In the genomic region with DNA sequence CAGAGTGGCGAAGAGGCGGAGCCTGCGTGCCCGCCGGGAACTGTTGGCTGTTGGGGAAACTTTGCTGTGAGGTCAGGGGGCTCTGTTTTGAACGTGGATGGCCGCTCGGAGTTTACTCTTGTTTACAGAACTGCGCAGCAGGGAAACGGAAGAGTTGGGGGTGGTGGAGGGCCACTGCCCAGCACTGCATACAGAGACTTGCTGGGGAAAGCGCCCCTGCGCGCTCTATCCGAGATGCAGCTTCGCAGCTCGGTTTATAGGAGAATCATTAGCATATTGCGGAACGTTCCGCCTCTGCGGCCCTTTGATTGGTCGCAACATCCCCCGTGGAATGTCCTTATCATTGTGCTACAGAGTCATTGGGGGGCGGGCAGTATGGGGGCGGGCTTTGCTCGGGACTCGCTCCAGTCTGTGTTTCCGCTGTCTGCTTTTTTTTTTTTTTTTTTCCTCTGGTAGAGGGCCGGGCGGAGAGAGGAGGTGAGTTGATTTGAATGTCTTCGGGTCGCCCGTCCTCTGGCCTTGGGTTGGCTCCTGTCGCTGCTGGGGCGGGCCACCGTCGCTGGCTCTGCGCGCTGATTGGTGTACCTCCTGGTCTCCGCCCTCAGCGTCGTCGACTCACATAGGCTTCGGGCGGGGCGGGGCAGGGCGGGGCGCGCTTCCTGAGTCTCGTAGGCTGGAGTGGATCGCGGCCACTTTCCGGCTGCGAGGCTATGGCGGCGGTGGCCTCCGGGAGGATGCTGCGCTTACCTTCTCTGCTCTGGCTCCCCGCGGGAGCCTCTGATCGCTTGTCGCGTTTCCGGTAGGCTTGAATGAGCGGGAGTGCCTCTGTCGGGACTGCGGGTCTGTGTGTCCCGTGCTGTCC, we compare ENCODE assay signal across 8 mouse cellular contexts. TPM values are rescaled to one million over a fixed set of nuclear protein-coding genes. Genes with fewer than 3 reads are reported as not detected.
DNase-seq lines count a peak whose midpoint lies in the region; ATAC-seq lines count a peak whose summit lies in the region.

No protein-coding gene starts in this region.

- H3K4me1 ChIP-seq in brown adipose tissue, adult 24 weeks (ENCODE audit: control insufficient read depth, insufficient read depth, insufficient read length, low read length) = no peaks in the 10 kb centered on the region
- peaks cover 29% of the 10 kb centered on the region for H3K4me1 ChIP-seq in heart, embryonic 13.5 days
- H3K4me1 ChIP-seq in liver, embryonic 12.5 days = peaks cover 38% of the 10 kb centered on the region
- peaks cover 21% of the 10 kb centered on the region for H3K4me1 ChIP-seq in stomach, embryonic 15.5 days

- WGBS in heart, embryonic 13.5 days = under 1% methylated on average over 67 of the region's 67 CpGs
- WGBS in liver, embryonic 12.5 days (ENCODE audit: insufficient replicate concordance) = under 1% methylated on average over 67 of the region's 67 CpGs
- WGBS in stomach, embryonic 15.5 days = 0% methylated on average over 67 of the region's 67 CpGs

- H3K4me2 ChIP-seq in heart, embryonic 13.5 days = peak overlapping the region; percentile 81
- H3K4me2 ChIP-seq in liver, embryonic 12.5 days = peak overlapping the region; percentile 98
- H3K4me2 ChIP-seq in stomach, embryonic 15.5 days = peak overlapping the region; percentile 85

- H3K27ac ChIP-seq in brown adipose tissue, adult 24 weeks (replicated peaks; ENCODE audit: low read depth, low read length) = peak overlapping the region; percentile 83
- H3K27ac ChIP-seq in heart, embryonic 13.5 days (replicated peaks) = peak overlapping the region; percentile 99
- peak overlapping the region; percentile 99 for H3K27ac ChIP-seq in liver, embryonic 12.5 days
- H3K27ac ChIP-seq in stomach, embryonic 15.5 days = peak overlapping the region; percentile 100

- H3K36me3 ChIP-seq in heart, embryonic 13.5 days = peaks cover 17% of the 10 kb centered on the region
- H3K36me3 ChIP-seq in liver, embryonic 12.5 days = peaks cover 25% of the 10 kb centered on the region
- H3K36me3 ChIP-seq in stomach, embryonic 15.5 days = 0 out of 2 replicates have a peak, but pooled peaks cover 10% of the 10 kb centered on the region

- peak overlapping the region; percentile 94 for H3K9ac ChIP-seq in heart, embryonic 13.5 days
- peak overlapping the region; percentile 92 for H3K9ac ChIP-seq in liver, embryonic 12.5 days
- peak overlapping the region; percentile 96 for H3K9ac ChIP-seq in stomach, embryonic 15.5 days

- DNase-seq in CD4-positive, CD25-positive, alpha-beta regulatory T cell, adult 2 months (ENCODE audit: low read depth, low spot score) = peak; percentile 99
- peak; percentile 84 for DNase-seq in fat pad, adult 2 months (ENCODE audit: extremely low read depth, low read depth, low spot score)
- peak; percentile 98 for DNase-seq in kidney, postnatal 10 days
- peak; percentile 94 to 97 for DNase-seq in natural killer cell, adult 2 months (ENCODE audit: low spot score in 2 of 2)

- peak; percentile 76 for ATAC-seq in heart, embryonic 13.5 days (ENCODE audit: extremely low read depth, insufficient number of reproducible peaks, low FRiP score, low TSS enrichment)
- peak; percentile 83 for ATAC-seq in liver, embryonic 12.5 days
- peak; percentile 80 for ATAC-seq in stomach, embryonic 15.5 days (ENCODE audit: insufficient read depth, low FRiP score, low read depth)

- H3K27me3 ChIP-seq in heart, embryonic 13.5 days (replicated peaks) = no peaks in the 10 kb centered on the region
- no peaks in the 10 kb centered on the region for H3K27me3 ChIP-seq in liver, embryonic 12.5 days (replicated peaks)
- H3K27me3 ChIP-seq in stomach, embryonic 15.5 days (replicated peaks) = no peaks in the 10 kb centered on the region

- no peaks in the 10 kb centered on the region for H3K9me3 ChIP-seq in heart, embryonic 13.5 days
- no peaks in the 10 kb centered on the region for H3K9me3 ChIP-seq in liver, embryonic 12.5 days (replicated peaks)
- no peaks in the 10 kb centered on the region for H3K9me3 ChIP-seq in stomach, embryonic 15.5 days

- peak overlapping the region; percentile 83 for H3K4me3 ChIP-seq in brown adipose tissue, adult 24 weeks (ENCODE audit: insufficient read depth, low read depth, low read length)
- peak overlapping the region; percentile 85 for H3K4me3 ChIP-seq in heart, embryonic 13.5 days
- peak overlapping the region; percentile 88 for H3K4me3 ChIP-seq in liver, embryonic 12.5 days
- H3K4me3 ChIP-seq in stomach, embryonic 15.5 days (replicated peaks) = peak overlapping the region; percentile 93

RNA-seq across cellular contexts. Expression of gene Ing1, which starts 2.6 kb away (rescaled TPM):
- polyA plus RNA-seq in brown adipose tissue, adult 24 weeks (2012; ENCODE audit: insufficient read depth, insufficient read length, missing spikeins) = 13.9 and 17.2 TPM in 2 replicates
- 20.7 and 21.0 TPM in 2 replicates for polyA plus RNA-seq in heart, embryonic 13.5 days (2015; fragmentation: Nextera tagmentation; extraction: Ambion mirVana)
- polyA plus RNA-seq in liver, embryonic 12.5 days (2016; fragmentation: Nextera tagmentation; extraction: Ambion mirVana) = 21.6 and 22.8 TPM in 2 replicates
- 38.4 and 40.3 TPM in 2 replicates for polyA plus RNA-seq in stomach, embryonic 15.5 days (2015; fragmentation: Nextera tagmentation; extraction: Ambion mirVana)

RNA-seq across cellular contexts. Expression of gene Cars2, which starts 7.4 kb away (rescaled TPM):
- 43.7 and 44.1 TPM in 2 replicates for polyA plus RNA-seq in brown adipose tissue, adult 24 weeks (2012; ENCODE audit: insufficient read depth, insufficient read length, missing spikeins)
- polyA plus RNA-seq in heart, embryonic 13.5 days (2015; fragmentation: Nextera tagmentation; extraction: Ambion mirVana) = 24.8 and 27.1 TPM in 2 replicates
- 20.9 and 22.2 TPM in 2 replicates for polyA plus RNA-seq in liver, embryonic 12.5 days (2016; fragmentation: Nextera tagmentation; extraction: Ambion mirVana)
- polyA plus RNA-seq in stomach, embryonic 15.5 days (2015; fragmentation: Nextera tagmentation; extraction: Ambion mirVana) = 27.4 and 29.2 TPM in 2 replicates

Comparison
In these comparisons a context has a peak if more than half of its experiments do, and no peak if none do; other contexts are left out.
1. Peak in every context shown above with its lines: DNase-seq, ATAC-seq, H3K4me3 ChIP-seq and H3K27ac ChIP-seq.